Mouse (Mus musculus): ENCODE measurements around the gene Myoz2.

The Myoz2 gene

GRCm38 (mm10) chr3:123007386-123007785 is 27.4 kb downstream of the Myoz2 start:
- DNase-seq (ENCODE audit: low spot score): no peak

DNA sequence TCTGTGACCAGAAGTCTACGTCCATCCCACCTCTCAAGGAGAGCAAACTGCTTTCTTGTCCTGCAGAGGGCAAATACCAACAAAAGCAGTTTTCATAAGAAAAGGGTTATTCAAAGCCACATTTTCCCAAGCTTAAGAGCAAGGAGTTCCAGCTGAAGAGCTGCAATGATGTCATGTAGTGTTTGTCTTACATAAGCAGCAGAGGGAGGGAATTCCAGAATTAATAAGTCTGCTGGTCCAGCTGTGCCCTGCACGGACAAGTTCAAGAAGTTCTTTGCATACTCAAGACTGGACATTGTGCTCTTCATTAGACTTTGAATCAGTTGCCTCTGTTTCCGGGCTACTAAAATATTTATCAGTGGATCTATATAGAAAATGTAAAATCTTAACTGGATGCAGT is 33.8 kb downstream of the Myoz2 start:
- DNase-seq (ENCODE audit: low spot score): no peak

DNA sequence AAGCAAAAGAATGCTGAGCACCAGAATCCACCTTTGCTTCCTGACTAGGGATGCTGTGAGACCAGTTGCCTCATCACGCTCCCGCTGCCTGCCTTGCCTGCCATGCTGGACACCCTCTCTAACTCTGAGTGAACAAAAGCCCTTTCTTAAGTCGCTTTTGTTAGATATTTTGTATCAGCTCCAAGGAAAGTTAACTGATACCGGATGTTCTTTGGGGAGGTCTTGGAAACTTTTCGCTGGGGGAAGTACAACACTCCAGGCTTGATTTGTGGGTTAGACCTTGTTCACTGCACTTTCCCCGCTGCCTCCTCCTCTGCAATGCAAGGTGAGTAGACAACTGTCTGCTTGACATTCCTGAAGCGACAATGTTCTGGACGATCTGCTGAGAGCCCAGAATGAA is 36.3 kb downstream of the Myoz2 start:
- DNase-seq (ENCODE audit: low spot score): no peak

DNA sequence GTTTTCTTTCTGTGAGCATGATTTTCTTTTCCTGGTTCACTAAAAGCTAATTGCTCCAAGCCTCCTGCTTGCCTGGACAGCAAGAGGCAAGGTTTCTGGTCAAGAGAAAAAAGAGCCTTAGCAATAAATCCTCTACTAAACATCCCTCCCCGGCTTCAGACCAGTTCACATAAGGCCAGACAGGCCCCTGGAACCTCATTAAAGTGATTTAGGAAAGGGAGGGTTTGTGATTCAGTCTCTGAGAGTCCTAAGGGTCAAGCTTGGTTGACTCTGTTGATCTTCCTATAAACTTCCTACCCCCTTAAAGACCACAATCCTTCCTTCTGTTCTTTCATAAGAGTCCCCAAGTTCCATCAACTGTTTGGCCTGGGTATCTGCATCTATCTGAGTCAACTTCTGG is 37.8 kb downstream of the Myoz2 start:
- no peak for DNase-seq (ENCODE audit: low spot score)

DNA sequence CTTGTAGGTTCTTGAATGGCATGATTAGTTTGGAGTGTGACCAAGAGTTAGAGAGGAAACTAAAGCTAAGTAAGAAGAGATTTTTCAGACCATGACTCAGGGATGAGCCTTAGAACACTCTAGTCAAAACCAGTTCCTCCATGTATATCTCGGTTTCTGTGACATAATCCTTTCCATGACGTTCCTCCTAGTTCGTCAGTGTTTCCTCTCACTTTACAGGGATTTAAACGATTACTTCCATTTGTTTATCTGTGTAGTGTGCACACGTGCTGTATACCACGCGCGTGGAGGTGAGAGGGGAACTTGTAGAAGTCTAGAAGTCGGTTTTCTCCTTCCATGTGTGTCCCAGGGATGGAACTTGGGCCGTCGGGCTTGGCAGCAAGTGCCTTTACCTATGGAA is 47.9 kb downstream of the Myoz2 start:
- no peak for DNase-seq (ENCODE audit: low spot score)

DNA sequence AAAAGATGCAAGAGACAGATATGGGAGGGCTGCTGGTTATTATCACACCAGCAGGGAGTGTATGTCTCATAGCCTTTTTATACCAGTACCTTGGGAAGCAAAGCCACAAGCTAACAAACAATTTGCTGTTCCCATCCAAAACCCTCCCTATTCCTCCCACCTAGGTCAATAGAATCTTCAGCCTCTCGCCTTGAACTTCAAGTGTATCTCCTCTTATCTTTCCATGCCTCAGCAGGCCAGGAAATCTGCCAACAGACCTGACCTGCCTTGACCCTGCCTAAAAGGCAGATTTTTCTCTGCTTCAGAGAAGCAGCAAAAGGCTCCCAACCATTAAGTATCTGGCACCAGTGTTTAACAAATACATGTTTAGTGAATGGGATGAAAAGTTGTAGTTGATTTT is 48.4 kb downstream of the Myoz2 start:
- peak; percentile 43 for DNase-seq (ENCODE audit: low spot score)

- DNase-seq (ENCODE audit: low spot score): peak; percentile 14
Measured at GRCm38 (mm10) chr3:122985183-122985944, 49.5 kb downstream of the Myoz2 start.

- DNase-seq (ENCODE audit: low spot score): peak; percentile 95
Measured at GRCm38 (mm10) chr3:122984249-122985182, 50.3 kb downstream of the Myoz2 start, which contains the start of gene Usp53. Usp53 (minus strand) TSS chr3:122984510.

DNA sequence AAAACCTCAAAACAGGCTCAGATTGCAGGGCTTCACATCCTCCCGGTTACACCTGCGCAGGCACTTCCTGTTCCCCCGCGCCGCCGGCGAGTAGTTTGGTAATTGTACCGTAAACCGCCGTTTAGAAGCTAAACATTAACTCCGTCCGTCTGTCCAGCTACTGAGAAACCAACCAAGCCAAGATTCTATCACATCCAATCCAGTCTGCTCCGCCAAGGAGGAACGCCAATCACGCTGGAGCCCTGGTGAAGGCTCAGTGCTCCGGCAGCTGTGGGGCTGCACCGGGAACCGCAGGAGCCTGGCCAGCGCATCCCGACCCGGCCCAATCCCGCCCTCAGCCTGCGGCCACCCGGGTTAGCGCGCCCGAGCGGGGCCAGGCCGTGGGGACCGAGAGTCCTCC is 51.0 kb downstream of the Myoz2 start:
- peak; percentile 73 for DNase-seq (ENCODE audit: low spot score)

DNA sequence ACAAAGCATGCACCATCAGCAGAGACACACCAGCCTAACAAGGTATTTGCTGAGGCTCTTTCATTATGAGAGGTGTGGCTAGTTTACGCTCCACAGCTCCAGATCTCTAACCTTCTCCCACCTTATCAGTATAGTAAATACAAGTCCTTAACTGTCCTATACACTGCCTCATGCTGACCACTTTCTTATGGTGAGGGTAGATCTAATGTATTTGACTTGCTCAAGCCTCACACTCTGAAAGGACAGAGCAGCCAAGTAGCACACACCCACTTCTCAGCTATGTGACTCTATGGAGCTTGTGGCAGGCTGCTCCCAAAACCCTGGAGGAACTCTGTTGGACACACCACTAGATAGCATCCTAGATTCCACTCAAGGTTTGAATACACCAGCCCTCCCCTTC is 58.9 kb downstream of the Myoz2 start:
- no peak for DNase-seq (ENCODE audit: low spot score)

DNA sequence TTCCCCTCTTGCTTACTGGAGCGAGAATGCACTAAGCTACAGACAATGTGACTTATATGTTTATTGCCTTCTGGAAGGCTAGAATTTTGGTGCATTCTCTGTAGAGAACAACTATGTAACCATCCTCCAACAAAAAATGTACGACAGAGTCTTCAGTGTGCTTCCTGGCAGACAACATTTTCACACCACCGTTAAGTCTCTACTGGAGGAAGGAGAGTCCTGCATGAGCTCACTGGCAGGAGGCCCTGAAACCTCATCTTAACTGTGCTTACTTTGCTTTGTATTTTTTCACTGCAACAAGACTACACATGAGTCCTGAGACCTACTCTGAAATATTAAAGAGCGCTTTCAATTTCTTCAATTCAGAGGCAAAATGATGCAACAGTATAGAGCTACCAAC is 59.5 kb downstream of the Myoz2 start:
- no peak for DNase-seq (ENCODE audit: low spot score)

DNA sequence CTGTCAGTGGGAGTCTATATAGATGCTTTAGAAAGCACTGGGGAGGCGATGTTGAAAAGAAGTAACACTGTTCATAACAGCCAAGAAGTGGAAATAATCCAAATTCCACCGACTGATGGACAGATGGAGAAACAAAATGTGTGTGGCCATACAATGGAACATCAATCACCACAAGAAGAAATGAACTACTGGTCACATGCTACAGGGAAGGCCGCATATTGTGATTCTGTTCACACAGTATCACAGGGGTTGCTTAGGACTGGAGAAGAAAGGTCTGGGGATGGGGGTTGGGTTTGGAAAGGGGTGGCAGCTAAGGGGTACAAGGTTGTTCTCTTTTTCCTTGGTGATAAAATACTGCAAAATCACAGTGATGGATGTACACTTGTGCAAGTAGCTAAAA is 60.0 kb downstream of the Myoz2 start:
- DNase-seq (ENCODE audit: low spot score): no peak

DNA sequence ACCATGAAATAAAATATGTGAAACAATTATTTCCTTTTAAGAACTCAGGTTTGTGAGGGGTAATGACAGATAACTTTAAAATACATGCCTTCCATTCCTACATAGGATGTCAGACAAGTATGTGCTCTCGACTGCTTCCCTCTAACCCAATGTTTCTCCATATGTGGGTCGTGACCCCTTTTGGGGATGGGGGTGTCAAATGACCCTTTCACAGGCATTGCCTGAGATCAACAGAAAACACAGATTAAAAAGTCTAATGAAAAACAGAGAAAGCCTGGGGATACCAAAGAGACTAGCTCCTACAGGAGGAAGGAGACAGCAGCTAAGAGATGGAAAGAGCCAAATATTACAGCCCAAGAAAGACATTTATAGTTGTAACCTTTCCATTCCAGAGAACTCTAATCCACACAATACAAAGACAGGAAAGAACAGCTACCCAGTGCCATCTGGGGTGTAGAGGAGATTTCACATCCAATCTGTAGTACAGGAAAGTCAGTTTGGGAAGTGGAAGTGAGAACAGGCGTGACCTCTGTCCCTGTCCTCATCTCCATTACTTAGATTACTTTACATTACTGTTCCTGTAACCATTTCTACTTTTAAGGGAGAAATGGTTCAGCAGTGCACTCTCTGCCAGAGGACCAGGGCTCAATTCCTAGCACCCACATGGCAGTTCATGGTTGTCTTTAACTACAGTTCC is 62.5 kb downstream of the Myoz2 start:
- no peak for DNase-seq (ENCODE audit: low spot score)

GRCm38 (mm10) chr3:122968391-122968790 is 66.4 kb downstream of the Myoz2 start:
- DNase-seq (ENCODE audit: low spot score): no peak

DNA sequence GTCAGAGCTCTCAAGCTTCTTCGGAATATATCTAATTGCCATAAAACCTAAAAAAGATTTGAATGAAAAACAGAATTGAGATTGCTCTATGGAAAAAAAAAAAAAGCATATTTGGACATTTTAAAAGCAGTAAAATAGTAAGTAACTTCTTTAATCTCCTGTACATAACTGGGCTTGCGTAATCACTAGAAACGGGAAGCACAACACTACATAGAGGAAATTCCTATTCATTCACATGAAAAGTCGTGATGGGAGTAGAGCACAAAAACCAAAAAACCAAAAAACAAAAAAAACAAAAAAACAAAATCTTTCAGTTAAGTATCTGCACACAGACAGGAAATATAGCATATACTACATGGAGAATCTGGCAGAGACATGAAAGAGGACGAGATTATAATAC is 70.5 kb downstream of the Myoz2 start:
- no peak for DNase-seq (ENCODE audit: low spot score)

All from MN1 (cell line).